Mouse (Mus musculus) embryo, embryonic 11 days (tissue): Measurements from ENCODE around the gene Serpina6.
"Not testable (repeated sequence)": the region's sequence is repeated elsewhere in the genome, so short reads cannot be mapped to it uniquely, and the experiment has no call there.

ENCODE experiments used
- DNase-seq: peaks from one replicate; pipeline ENCODE4 v3.0.0-alpha.2; 2015

Gene Serpina6

DNA sequence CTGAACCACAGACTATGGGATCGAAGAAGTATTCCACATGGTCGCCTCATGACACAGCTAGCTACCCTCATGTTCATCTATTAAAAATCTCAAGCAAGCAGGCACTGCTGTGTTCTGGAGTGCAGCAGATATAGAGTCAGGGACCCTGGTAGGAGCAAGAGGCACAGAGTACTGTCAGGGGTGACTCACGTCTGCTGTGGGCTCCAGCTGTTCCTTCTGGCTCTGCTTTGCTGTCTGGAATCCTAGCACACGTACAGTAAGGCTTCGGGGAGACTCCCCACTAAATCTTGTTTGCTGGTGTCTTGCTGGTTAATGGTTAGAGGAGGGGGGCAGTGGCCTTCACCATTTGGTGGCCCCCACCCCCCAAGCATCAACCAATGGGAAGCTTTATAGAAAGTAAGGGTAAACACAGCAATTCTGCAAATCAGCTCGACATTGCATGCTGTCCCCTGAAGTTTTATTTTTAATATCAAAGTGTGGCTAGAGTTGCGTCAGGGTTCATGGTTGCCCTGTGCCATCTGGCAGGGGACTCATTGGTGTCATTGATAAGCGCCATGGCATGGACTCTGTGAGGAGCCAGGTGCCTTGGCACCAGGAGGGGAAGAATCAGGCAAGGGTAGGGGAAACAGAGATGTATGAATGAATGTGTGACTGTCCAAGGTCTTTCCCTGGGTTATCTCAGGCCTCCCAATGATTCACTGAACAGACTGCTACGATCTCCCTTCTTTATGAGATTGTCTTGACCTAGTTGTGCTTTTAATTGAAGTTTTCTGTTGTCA lies at the start of gene Serpina6:
Gene Serpina6, minus strand, starts transcription at position 365 of the 779 bp plus-strand sequence.
- no peak for DNase-seq

DNA sequence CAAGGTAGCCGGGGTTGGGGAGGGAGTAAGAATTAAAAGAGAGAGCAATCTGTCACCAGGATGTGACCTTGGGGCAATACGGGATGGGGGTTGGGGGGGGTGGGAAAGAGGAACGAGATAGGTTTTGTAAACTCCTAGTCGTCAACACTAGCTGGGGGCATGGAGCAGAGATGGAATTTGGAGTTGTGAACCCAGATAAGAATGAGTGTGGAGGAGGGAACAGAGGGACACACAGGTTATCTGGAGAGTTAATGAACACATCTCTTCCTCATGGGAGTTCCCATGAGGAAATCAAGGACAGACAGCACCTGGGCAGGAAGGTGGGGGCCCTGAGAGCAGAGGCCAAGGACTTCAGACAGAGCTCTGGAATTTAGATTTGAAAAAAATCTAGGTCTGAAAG lies 49.1 kb upstream of the Serpina6 start:
- no peak for DNase-seq

DNA sequence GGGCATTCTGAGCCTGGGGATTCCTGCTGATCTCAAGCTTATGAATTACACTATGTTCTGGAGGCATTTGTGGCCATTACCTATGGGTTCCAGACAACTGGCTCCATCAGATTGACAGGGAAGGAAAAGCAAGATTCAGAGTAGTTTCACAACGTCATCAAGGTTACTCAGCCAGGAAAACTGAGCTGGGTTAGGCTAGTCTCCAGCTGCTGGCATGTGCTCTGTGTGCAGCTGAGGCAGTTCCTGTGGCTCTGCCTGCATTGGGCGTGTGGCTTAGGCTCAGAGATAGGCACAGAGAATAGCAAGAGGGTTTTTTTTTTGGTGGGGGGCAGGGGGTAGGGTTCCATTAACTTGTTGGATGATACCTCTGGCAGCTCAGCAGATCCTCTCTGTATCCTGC lies 48.5 kb upstream of the Serpina6 start:
- DNase-seq, result no peak

DNA sequence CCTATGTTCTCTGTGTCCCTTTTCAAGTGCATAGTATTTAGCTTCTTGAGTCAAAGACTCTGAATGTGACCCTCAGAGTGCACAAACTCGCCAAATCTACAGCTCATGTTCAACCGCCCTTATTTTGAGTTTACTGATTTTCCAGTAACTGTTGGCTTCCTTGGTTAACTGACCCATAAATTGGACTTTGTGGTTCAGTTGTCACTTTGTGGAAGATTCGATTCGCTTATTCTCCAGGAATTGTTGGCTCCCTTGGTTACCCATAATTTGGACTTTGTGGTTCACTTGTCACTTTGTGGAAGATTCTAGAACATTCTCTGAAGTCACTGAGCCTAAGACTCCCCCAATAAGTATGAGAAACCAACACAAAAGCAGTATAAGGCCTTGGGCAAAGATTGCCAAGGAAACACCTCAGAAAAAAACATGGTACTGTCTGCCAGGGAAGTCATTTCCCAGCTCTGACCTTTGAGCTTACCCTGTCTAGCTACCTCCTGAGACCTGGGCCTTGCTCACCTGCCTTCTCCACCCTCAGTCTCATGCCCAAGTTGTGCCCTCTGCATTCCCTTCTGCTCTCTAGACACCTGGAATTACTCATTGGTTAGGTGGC lies 43.2 kb upstream of the Serpina6 start:
- no peak for DNase-seq

DNA sequence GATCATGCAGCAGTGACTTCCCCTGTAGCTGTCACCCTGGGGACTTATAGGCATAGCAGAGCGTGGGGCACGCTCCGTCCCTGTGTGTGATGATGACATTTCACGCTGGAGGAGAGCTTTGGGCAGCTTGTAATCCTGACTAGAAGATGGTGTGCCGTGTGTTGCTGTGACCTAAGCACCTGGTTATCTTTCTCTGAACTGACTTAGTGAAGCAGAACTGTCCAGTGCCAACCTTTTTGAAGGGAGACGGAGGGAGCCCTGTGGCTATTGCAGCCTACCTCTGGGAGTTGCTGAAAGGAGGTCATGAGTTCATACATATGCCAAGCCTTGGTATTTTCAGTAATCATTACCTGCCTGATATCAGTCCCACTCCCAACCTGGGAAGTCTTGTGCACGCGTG lies 38.4 kb upstream of the Serpina6 start, which contains the start of gene Serpina1f:
Gene Serpina1f, minus strand, starts transcription at position 101 of the 400 bp plus-strand sequence.
- no peak for DNase-seq

DNA sequence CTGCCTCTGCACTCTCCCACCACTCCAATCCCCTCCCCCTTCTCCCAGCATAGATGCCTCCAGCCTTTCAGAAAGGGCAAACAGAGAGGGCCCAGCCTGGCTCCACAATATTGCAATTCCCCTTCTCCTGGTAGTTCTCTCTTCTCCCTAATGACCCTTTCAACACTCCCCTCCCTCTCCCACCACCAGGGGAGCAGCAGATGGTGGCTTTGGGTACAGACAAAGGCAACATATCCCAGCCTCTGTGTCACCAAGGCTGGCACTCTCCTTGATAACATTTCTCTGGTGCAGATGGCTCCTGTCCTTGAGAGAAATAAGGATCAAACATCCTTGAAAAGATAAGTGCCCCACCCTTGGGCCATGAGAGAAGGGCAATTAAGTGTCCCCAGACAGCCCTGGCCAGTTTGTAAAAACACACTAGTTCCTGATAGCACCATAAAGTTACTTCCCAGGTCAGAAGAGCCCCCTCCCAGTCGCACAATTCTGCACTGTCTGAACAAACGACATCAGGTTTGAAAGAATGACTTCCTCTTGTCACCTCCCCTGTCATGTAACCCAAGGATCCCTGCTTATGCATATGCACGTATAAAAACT lies 31.3 kb upstream of the Serpina6 start:
- peak; percentile 17 for DNase-seq

DNA sequence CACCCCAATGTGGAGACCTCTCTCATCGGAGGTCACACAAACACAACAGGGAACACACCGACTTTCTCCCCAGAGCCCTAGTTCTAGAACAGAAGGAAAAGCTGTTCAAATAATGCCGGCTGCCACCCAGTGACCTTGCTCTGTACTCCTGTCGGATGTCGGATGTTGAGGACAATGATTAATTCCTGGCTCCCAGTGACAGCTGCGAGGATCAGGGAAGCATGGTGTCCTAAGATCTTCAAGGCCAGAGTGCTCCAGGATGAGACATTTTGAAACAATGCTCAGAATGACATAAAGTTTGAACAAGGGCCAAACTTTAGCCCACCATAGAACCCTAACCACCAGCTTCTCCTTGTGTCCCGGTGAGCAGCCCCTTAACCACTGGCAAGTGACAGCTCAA lies 30.0 kb upstream of the Serpina6 start:
- peak; percentile 19 for DNase-seq

DNA sequence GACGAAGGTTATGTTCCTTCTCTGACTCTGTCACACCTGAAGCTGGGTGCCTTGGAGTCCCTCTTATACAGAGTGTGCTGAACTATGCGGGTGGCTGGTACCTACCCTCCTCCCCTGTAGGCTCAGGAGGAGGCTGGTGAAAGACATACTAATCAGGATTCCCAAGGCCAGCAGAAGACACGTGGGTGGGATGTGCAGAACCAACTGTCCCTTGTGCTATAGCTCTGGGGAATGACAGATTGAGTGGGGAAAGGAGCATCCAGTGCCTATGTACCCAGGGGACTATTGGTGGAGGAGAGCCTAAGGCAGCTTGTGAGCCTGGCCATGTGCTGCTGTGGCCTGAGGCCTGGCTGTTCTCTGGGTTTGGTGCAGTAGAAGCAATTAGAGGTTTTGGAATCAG lies 29.0 kb upstream of the Serpina6 start:
- no peak for DNase-seq

DNA sequence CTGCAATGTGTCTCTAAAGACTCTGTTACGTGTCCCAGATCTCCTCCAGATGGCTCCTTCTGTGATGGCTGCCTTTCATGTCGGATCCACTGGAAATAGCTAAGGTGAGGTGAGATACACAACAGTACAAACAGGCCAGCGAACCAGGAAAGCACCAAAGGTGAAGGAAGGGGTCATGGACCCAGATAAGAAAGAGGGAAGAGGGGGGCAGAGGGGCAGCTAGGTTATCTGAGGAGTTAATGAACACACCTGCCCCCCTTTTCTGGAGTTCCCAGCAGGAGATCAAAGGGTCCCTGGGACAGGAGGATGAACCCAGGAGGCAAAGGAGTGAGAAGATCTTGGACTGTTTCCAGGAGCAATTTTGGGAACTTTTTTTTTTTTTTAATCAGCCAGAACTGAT lies 28.4 kb upstream of the Serpina6 start:
- no peak for DNase-seq

DNA sequence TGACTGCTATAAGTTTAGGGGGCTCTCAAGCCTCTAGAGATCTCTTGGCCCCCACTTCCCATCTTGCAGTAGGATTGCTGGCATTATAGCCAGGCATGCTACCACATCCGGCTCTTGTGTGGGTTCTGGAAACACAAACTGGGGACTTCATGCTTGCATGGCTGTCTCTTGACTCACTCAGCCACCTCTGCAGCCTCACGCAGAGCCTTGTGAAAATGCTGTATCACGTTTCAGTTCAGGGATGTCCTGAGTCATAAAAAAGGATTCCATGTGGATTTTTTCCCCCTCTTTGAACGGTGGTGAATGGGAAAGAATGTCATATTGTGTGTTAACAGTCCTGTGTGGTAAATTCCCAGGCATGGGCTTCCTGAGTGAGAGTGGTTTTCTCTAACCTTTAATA lies 26.8 kb upstream of the Serpina6 start:
- DNase-seq, result peak; percentile 6

DNA sequence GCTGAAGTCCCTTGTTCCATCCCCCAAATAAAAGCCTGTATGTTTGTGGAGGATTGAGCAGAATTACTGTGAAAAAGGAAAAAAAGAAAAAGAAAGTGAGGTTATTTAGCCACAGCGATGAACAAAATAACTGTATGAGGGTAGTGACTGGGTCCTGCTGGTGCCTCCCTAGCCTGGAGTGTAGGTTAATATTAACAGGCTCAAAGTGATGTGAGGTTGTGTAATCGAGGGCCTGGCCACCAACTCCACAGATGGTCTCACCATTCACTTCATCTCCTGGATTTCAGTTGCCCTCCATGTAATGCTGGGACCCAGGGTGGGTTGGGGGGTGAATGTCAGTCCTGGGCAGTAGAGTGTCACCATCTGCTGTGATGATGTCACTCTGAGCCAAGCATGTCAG lies 24.7 kb upstream of the Serpina6 start:
- no peak for DNase-seq

DNA sequence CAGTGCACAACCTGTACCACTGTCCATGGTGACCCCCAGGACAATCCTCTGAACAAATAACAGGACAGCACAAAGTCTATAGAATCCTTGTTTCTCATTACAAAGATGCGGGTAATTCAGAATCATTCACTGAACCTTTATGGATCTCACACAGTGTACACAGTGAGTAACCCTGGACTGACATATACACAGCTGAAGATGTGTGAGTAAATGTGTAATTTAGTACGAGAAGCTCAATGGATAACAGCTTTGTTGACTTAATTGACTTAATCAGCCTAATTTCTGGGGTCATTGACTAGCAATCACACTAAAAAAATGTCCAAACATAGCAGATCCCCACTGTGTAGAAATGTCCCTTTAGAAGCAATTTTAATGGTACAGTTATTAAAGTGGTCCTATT lies 24.2 kb upstream of the Serpina6 start:
- DNase-seq, result no peak

DNA sequence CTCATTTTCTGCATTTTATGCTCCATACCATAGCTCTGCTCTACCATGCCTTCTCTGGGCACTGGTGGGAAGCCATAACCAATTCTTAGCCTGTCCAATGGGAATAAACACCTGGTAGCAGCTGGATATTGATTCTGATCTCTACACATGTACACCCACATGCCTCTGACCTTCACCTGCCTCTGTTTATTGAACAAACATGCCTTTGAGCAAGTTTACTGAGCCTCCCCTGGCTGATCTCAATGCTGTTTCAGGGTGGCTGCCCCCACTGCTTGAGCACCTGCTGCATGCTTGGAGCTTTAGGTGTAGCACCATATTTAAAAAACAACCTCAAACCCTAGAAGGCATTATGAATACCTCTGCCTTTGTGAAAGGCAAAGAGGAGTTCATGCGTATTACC lies 22.8 kb upstream of the Serpina6 start:
- DNase-seq, result not testable (repeated sequence)

DNA sequence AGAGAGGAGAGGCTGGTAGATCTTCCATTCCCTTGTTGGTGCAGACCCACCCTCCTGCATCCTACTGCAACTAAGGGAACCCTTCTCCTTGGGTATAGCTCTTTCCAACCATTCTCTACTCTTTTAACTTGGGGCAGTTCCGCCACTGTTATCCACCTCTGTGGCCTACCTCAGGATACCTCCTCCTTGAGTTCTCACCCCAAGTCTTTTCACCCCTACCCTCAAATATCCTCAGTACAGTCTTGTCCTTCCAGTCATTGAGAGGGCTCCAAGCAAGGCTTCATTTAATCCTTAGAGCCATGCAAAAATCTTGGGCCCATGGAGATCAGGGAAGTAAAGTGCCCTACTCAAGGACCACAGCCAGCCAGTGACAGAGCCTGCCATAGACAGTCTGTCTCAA lies 19.0 kb upstream of the Serpina6 start, which contains the start of gene Serpina16:
Gene Serpina16, minus strand, starts transcription at position 101 of the 400 bp plus-strand sequence.
- no peak for DNase-seq

DNA sequence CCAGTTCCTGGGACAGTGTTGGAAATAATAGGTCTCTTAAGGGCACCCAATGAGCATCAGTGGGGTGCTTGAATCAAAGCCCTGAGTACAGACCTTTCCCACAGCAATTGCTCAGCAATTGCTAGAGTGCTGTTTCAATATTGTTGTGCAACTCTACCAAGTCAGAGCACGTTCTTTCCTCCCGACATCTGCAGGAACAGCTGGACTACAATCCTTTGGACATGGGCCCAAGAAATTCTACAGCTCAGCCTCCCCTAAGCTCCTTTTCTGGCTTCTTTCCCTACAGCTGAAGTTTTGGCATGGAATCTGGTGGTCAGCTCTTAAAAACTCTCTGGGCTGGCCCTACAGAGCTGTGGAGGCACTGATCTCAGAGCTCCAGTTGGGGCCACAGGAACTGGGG lies 16.2 kb upstream of the Serpina6 start:
- no peak for DNase-seq

DNA sequence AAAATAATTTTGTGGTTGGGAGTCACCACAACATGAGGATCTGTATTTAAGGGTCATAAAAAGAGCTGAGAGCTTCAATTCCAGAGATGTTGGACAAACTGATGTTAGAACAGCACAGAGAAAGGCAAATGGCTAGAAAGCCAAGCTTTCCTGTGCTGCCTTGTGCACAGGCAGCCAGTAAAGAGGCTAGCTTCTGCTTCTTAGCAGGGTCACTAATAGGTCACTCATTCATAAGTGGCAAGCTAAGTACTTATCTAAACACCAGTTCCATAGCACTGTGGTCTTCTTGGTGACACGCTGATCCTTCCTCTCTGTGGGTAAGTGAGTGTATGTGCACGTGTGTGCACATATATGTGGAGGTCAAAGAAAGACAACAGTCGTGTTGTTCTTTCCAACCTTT lies 14.5 kb upstream of the Serpina6 start:
- DNase-seq, result no peak

DNA sequence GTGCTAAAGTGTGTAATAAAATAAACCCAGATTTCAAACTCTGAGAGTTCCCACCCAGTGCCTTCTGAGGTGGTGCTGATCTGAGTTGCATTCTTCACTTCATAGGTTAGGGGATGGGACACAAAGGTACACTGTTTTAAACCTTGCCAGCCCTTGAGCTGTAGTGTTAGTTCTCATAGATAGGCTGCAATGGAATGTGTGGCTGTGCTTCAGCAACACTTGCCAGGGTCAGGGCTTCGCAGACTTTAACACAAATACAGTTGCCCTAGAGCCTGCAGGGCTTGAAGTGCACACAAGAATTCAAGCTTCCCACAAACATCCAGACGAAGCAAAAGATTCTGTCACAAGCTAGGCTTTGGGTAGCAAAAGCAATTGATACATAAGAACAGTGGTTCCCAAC lies 14.0 kb upstream of the Serpina6 start:
- DNase-seq, result no peak

DNA sequence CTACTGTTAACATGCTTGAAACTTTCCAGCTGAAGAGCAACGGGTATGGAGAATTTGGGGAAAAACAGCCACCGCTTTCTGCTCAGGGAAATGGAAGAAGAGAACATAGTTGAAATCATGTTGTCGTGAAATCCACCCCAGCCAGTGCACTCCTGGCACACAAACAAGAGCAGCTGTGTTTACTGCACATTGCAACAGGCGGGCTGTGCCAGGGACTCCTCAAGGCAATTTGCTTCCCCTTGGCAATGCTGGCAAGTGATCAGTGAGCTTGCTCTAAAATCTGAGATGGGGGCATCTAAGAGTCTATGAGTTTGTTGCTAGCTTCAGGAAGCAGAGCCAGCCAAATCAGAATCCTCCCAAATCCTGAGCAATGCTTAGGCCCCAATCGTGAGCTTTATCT lies 13.3 kb upstream of the Serpina6 start:
- DNase-seq, result no peak

DNA sequence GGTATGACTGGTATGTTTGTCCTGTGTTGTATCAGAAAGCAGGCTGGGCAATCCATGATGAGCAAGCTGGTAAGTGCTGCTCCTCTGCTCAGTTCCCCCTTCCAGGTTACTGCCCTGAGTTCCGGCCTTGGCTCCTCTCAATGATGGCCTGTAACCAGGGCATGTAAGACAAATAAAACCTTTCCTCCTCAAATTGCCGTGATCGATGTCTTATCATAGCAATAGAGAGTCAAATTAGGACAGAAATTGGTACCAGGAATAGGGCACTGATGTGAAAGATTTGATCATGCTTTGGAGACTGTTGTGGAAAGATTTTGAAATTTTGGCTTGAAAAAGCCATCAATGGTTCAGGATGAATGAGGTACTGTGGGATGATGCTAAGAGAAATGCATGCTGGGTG lies 8.3 kb upstream of the Serpina6 start:
- DNase-seq, result no peak

DNA sequence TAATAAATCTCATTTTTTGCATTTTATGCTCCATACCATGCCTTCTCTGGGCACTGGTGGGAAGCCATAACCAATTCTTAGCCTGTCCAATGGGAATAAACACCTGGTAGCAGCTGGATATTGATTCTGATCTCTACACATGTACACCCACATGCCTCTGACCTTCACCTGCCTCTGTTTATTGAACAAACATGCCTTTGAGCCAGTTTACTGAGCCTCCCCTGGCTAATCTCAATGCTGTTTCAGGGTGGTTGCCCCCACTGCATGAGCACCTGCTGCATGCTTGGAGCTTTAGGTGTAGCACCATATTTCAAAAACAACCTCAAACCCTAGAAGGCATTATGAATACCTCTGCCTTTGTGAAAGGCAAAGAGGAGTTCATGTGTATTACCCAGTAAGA lies 5.0 kb upstream of the Serpina6 start:
- DNase-seq, result not testable (repeated sequence)

DNA sequence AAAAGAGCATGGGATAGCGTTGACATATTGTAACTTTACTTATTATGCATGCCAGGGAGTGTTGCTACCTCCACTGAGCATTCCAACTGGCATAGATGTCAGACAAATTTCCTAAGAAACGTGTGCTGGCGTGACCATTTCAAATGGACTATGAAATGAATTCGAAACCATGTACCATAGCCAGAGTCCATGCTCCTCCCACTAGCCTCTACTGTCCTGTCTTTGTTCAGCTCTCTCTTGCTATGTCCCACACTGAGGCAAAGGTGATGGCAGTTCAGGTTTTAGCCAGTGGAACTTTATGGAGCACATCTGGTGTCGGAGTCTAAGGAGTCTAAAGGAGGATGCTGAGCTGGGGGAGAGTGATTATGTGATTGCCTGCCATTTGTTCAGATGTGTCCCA lies 3.1 kb upstream of the Serpina6 start:
- no peak for DNase-seq

DNA sequence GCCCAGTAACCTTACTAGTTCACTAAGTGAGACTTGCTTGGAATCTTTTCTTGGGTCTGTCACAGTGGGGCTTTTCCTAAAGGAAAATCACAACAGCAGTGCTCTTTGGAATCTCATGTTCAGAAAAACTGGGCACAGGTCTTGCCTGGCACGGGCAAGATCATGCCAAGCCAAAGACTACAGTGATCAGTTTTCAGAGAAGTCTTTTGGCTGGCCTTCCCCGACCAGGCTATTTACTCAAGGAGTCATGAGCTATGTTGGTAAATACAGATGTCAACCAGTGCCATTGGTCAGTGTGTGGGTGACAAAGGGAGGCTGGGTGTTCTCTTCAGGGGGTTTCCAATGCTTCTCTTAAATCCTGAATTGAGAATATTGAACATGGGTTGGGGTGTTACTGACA lies 2.2 kb upstream of the Serpina6 start:
- no peak for DNase-seq

DNA sequence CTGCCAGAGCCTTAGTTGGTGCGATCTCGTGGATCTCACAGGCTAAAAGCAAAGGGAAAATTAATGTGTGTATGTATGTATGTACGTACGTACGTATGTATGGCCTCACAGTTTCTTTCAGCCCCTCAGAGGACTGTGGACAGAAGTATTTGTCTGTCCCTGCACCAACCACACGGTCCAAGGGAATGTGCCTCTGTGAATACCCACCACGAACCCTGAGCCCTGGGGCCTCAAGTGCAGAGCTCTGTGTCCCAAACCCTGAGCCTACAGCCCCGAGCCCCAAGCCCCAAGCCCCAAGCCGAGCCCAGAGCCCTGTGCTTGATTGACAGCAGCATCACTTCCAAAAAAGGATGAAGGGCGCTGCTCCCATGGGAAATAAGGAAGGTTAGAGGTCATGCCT lies 979 bp upstream of the Serpina6 start:
- DNase-seq, result no peak
